Mouse (Mus musculus): ENCODE measurements at regions not wholly inside any gene's neighbourhood (a gene's known extent, or its start where the extent isn't known, plus 50 kb on each side); places are given as distances from the start of the nearest gene placed in this dataset.

- no peak for DNase-seq (ENCODE audit: low read depth)
These were observed 310.9 kb upstream of the Ccnh start for GRCm38 (mm10) chr13:84878178-84878849.

GRCm38 (mm10) chr13:84905347-84905981, 283.7 kb upstream of the Ccnh start:
- no peak for DNase-seq (ENCODE audit: low read depth)

GRCm38 (mm10) chr13:84905994-84906393, 283.2 kb upstream of the Ccnh start:
- DNase-seq (ENCODE audit: low read depth) = no peak

- DNase-seq (ENCODE audit: low read depth) = no peak
These were observed 257.9 kb upstream of the Ccnh start for GRCm38 (mm10) chr13:84931271-84931670.

GRCm38 (mm10) chr13:84935610-84936009, 253.6 kb upstream of the Ccnh start:
- no peak for DNase-seq (ENCODE audit: low read depth)

- no peak for DNase-seq (ENCODE audit: low read depth)
These were observed 249.5 kb upstream of the Ccnh start for GRCm38 (mm10) chr13:84939695-84940094.

GRCm38 (mm10) chr13:84940936-84941335, 248.3 kb upstream of the Ccnh start:
- DNase-seq (ENCODE audit: low read depth) = no peak

- peak; percentile 2 for DNase-seq (ENCODE audit: low read depth)
These were observed 238.3 kb upstream of the Ccnh start for GRCm38 (mm10) chr13:84950873-84951272.

- DNase-seq (ENCODE audit: low read depth) = no peak
These were observed 236.0 kb upstream of the Ccnh start for GRCm38 (mm10) chr13:84953161-84953560.

- no peak for DNase-seq (ENCODE audit: low read depth)
These were observed 235.4 kb upstream of the Ccnh start for GRCm38 (mm10) chr13:84953760-84954159.

- no peak for DNase-seq (ENCODE audit: low read depth)
These were observed 220.3 kb upstream of the Ccnh start for GRCm38 (mm10) chr13:84968943-84969342.
